Mouse (Mus musculus) megakaryocyte-erythroid progenitor cell, adult 5-6 weeks (primary cell): ENCODE measurements around the gene Depdc1b. TPM values are rescaled to one million over a fixed set of nuclear protein-coding genes. Genes with fewer than 3 reads are reported as not detected.
A peak's percentile ranks its signal among the peaks of the same experiment; 100 is the strongest.

Source experiments
- ATAC-seq: replicated peaks from 2 replicates; pipeline ENCODE4 v1.8.0; 2016; ENCODE audit warnings: mild to moderate bottlenecking, inconsistent platforms; ENCODE audit not compliant: severe bottlenecking, poor library complexity, low FRiP score, low TSS enrichment
- total RNA-seq, 2 experiments: library from RNA; stranded (forward) in 1 of 2; stranded (reverse) in 1 of 2; fragments of 200-1000, 215-1000 nt in 1 of 2; fragments of >200 nt in 1 of 2; fragmentation: Nextera tagmentation in 1 of 2; gene quantifications; 2 replicates each; pipeline ENCODE4 v1.2.3; 2014 to 2017

The Depdc1b gene
- total RNA-seq, 2 experiments from 2014 or later = 3.9 to 11.2 TPM

DNA sequence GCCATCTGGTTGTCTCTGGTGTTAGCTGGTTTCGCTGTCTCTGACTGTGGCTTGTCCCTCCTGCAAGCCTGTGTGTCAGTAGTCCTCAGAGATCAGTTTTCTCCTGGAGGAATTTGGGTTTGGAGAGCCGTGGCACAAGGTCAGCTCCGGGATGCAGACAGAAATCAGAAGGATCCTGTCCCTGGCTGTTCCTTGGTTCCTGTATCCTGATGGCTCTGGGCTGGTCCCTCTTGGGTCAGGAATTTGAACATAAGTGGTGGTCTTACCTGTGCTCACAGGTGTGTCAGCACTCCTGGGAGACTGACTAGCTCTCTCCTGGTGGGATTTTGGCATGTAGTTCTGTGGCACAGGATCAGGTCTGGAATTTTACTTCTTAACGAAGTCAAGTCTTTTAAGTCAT lies 29.6 kb downstream of the Depdc1b start:
- ATAC-seq = no peak

DNA sequence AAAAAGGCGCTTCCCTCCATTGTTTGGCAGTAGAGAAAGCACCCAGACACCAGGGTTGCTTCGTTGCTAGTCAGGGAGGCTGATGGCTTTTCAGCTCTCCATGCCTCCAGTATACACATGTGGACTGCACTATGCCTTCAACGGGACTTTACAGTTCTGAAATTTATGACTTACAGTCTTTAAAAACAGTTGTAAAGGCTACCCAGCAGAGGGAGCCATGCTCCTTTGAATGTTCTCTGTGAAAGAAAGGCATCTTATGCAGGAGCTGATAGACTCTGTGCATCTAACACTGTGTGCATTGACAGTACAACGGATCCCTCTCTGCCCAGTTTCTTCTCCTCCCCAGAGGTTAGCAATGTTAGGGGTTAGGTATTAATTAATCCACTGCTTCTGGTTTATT lies 30.9 kb downstream of the Depdc1b start:
- peak; percentile 92 for ATAC-seq

DNA sequence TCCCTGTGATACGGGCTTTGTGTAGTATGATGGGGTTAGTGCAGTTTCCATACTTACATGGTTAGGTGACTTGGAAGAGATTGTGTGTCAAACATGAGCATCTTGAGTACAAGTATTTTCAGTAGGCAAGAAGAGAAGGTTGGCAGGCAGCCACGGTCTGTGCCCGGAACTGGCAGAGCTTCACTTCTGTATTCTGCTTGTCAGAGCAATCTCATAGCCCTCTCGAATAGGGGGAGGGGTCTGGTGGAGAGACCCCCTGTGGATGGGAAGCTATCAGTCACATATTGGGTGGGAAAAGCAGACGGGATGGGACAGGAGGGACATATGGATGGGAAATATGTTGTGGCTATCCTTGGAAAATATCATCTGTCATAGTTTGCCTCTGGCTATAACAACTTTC lies 33.5 kb downstream of the Depdc1b start:
- no peak for ATAC-seq

DNA sequence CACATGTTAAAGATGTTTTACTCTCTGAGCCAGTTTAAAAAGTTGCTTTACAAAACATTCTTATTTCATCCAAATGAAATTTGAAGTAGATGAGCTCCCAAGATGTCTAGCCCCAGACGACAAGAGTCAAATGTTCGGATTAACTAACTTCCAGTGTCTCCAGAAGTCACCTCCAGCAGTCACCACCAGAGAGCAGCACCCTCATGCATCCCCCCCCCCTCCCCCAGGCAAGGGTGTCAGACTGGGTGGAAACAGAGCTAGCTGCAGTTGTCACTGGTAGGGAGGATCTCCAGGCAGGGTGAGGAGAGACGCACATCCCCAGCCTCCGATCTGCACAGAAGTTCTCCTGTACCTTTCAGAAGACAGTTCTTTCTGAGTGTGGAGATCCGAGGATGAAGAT lies 37.6 kb downstream of the Depdc1b start:
- 0 out of 2 replicates have a peak, but pooled peaks have one; percentile 47 for ATAC-seq

DNA sequence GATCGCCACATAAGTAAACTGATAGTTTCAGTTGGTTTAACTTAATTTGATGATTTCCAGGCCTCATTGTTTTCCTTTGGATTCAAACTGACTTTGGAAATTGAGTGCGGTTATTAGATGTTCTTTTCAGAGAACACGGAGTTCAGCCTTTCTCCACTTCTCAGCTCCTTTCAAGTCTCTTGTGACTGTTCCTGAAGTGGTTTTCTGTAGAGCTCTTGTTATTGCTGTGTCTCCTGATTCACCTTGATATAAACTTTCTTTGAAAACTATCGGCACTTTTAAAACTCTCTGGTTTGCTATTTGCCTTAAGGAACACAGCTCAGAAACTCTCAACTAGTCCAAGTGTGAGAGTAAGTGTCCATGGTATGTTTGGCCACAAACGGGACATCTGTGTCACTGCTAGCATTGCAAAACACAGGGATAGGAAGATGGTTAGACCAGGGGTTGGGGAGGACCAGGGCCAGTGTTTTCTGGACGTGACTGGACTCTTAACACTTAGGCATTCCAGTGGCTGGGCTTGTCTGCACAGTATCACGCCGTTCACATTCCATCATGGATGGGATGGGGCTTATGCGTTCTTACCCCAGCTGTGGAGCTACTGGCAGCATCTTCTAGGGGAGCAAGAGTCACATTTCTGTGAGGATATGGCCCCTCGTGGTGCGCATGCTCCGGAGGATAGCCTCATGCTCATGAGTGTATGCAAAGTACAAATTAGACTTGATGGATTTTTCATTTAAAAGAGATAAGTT lies 38.8 kb downstream of the Depdc1b start:
- ATAC-seq = no peak

DNA sequence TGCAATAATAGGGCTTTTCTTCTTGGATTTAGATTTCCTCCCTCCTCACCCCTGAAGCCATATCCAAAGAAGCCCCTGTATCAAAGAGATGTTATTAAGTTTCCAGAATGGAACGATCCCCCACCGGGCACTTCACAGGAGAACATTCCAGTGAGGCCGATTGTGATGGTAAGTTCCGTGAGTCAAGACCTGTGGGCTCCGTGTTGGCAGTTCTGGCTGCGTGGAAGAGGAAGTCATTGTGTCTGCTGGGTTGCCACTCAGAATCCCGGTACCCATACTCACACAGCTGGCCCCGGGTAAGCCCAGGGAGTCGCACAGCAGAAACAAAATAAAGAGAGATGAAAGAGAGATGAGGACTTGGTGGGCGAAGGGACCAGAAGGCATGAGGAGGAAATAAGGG lies 41.2 kb downstream of the Depdc1b start:
- no peak for ATAC-seq

DNA sequence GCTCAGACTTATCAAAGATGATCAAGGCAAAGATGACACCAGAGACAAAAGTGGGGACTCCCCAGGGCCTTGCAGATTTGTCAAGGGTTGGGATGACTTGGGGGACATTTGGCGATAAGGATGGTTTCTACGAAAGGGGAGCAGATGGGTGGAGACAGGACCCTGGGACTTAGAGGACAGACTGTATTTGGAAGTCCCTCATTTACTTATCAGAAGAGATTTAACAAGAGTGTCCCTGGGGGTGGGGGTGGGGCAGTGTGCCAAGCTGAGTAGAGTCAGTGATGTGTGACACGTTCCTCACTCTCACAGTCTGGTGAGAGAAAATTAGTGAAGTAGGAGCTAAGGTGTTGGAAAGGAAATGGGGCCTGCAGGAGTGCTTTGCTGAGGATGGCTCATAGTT lies 42.1 kb downstream of the Depdc1b start:
- ATAC-seq = 0 out of 2 replicates have a peak, but pooled peaks have one; percentile 34

DNA sequence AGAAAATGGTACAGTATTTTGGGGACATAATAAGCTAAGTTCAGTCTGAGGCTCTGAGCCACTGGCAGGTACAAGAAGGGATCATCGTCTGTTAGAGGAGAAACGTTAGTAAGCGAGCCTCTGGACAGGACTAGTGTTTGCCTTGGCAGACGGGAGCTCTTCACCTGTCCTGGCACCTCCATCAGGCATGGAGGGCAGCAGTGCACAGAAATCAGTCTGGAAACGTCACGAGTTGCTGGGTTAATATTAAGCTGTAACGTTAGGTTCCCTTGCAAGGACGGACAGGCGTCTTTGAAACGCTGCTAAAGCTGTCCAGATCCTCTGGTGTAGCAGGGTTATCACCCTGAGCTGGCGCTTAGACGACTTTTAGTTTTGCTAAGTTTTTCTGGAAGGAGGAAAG lies 51.4 kb downstream of the Depdc1b start:
- ATAC-seq = no peak

DNA sequence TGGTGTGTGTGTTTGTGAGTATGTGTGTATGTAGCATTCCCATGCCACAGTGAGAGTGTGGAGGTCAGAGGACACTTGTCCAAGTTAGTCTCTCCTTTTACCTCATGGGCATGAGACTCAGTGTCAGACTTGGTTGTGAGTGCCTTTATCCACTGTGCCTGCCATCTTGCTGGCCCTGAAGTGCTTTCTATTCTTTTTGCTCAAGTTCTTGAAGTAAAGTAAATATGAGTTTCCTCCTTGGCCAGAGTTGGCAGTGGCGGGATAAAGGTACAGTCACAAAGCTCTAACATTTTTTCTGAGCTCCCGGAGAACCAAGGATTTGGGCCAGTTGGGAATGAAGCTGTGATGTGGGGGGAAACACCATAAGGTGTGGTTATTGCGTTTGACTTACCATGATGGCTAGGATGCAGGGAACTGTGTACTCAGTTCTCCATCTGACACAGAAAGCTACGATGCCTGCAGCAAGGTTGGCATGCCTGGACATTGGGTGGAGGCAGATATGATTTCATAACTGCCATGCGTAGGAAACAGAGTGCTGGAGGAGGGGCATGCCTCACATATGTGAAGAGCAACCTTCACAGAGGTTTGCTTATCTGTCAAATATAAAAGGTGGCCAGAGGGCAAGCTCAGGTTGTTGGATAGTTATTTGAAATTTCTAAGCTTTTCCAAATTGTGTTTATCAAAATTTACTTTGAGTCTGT lies 54.3 kb downstream of the Depdc1b start:
- peak; percentile 56; the same call in 1 of the 2 replicates for ATAC-seq

DNA sequence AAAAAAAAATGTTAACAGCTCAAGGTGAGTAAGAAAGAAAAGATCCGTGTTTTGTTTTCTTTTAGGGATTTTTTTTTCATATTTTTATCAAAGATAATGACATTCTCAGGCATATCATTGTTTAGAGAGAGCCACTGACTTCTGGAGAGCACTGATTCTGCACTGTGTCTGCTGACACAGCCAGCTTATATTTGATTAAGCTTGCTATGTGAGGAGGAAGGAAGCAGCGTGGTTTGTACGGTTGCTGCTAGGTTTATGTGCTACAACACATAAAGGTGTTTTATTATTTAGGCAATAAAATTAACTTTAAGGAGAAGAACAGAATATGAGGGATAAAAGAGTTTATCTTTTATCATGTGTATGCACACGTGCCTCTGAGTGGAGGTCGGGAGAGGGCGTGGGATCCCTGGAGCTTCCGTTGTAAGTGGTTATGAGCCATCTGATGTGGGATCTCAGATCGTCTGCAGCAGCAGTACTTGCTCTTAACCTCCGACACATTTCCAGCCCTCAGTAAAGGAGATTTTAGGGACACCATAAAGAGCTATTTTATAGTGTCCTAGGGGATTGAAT lies 55.3 kb downstream of the Depdc1b start:
- ATAC-seq = peak; percentile 67

DNA sequence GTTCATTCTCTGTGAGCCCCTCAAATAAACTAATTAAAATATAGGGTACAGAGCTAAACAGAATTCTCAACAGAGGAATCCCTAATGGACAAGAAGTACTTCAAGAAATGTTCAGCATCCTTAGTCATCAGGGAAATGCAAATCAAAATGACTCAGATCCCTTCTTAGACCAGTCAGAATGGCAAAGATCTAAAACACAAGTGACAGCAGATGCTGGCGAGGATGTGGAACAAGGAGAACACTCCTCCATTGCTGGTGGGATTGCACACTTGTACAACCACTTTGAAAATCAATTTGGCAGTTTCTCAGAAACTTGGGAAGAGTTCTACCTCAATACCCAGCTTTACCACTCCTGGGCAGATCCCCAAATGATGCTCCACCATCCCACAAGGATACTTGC lies 57.1 kb downstream of the Depdc1b start:
- no peak for ATAC-seq

DNA sequence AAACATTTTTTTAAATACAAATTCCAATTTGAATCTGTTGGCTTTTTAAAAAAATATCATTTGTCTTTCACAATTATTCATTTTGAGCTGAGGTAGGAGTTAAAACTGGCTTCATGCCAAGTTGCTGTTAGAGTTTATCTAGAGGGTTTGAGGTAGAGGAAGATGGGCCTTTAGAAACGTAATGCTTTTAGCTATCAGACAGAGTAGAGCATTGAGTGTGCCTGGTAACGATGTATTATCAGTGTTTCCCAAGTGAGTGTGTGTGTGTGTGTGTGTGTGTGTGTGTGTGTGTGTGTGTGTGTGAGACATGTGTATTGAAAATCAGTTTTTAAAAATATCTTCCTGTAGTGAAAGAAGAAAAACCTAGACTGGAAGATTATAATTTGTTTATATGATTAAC lies 60.5 kb downstream of the Depdc1b start:
- ATAC-seq = peak; percentile 54

DNA sequence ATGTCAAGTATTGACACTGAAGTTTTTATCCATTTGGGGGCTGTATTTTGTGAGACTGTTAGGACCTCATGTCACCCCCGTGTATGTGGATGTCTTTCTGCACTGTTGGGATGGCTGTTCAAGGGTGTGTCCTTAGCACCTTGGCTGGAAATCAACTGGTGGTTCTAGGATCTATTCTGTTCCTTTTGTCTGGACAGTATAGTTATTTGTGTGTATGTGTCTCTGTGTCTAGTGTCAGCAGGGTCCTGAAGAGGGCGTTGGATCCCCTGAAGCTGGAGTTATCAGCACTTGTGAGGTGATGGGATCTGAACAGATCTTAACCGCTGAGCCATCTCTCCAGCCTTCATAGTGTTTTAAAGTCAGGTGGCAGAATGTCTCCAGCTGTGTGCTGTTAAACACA lies 65.0 kb downstream of the Depdc1b start:
- no peak for ATAC-seq

DNA sequence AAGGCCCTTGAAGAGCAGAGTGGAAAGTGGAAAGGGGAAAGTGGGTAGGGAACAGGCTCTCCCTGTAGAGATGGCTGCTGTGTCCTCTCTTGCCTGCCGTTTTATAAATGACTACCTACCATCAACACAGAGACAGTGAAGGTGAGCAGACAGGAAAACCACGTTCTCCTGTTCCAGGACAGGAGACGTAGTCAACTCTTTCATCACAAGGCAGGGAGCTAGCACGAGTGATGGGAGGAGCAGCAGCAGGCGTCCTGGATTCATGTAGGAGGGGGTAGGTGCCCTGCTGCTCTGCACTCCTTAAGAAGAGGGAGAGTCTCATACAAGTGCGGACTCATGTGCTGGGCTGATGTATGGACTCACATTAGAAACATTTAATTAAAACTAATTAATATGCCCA lies 66.9 kb downstream of the Depdc1b start:
- no peak for ATAC-seq

DNA sequence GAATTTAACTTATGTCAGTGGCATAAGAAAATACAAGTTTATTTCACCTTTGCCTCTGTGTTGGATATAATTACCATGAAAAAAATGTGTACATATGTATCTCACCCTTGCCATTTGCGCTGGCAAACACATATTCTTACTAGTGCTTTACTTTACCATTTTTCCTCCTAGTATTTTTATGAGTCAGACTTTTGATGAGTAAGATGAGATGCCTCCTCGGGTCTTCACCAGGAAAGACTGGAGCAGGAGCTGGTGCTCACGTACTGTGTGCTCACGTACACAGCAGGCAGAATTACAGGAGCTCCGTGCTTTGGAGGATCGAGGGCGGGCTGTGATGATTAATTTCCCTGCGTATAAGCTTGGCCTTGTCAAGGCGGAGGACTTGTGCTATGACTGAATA lies 69.9 kb downstream of the Depdc1b start:
- no peak for ATAC-seq

DNA sequence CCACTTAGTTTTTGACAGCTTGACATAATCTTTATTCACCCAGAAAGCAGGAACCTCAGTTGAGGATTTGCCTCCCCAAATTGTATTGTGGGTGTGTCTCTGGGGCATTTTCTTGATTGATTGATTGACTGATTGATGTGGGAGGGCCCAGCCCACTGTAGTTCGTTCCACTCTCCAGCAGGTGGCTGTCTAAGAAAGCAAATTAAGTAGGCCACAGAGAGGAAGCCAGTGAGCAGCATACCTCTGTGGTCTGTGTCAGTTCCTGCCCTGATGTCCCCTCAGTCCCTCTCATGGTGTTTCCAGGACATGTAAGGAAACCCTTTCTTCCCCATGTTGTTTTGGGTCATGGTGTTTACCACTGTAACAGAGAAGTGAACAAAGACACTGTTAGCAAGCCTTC lies 74.4 kb downstream of the Depdc1b start:
- ATAC-seq = peak; percentile 99

DNA sequence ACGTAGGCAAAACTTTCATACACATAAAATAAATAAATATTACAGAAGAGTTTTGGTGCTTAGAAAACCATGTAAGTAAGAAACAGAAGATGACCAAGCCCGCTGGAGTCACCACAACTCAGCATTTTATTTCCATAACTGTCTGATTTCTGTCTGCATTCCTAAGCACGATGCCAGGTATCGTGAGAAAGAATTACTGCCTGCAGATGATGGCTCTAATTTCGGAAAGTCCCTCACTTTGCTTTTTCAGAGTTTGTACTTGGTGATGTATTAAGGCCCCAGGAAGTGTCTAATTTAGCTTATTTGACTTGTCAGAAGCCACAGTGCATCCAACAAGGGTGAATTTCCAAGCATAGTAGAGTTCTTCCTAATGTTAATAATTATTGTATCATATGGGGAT lies 87.1 kb downstream of the Depdc1b start:
- no peak for ATAC-seq

DNA sequence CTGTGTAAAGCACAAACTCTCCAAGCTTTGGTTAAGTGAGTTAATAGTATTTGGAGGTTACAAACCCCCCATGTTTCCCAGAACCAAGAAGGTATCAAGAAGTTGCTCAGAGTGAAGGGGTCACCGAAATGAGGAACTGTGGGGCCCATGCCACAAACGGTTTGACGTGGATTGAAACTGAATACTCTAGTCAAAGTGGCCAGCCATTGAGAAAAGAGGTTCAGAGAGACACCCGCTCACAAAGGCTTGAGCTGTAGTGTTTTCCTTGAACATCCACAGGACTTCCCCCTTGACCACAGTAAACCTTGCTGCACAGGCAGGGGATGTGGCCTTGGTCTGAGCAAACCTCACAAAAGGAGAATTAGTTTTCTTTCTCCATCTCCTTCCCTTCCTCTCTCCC lies 88.2 kb downstream of the Depdc1b start:
- no peak for ATAC-seq

DNA sequence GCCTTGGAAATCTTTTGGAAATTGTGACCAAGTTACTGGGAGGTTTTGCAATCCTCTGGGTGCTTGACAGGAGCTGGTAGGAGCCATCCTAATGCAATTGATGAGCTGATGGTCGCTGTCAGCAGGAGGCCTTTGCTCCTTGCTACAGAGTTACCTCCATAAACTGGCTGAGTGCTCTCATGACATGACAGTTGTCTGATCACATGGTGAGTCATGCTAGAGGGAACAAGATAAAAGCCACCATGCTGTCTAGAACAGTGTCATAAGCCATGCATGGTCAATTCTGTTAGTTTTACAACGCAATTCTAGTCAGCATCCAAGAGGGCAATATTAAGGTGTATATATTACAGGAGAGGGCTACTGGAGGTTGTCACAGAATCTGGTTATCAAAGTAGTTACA lies 99.3 kb downstream of the Depdc1b start:
- no peak for ATAC-seq

DNA sequence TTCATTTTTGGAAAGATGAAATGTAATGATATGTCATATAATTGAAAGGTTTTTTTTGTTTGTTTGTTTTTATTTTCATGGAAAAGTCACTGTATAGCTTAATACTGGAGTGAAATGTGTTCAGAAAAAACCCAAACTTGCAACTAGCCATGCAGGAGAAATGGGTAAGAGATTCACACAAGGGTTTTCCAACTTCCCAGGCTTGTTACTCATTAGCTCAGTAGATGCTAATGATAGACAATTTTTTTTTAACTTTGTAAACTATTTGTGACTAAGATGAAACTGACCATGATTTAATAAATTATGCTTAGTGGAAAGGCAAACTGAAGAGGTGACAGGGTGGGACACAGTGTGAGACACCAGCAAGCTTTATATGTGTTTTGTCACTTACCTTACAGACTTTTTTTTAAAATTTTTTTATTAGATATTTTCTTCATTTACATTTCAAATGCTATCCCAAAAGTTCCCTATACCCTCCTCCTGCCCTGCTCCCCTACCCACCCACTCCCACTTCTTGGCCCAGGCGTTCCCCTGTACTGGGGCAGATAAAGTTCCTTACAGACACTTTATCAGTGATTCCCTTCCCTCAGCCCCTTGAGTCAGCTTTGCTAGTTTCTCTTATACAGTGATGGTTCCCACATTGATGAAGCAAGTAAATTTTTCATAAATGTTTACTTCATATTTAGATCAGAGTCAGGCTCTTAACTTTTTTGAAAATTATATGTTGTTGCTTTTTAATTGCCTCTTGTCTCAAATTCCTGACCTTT lies 102.8 kb downstream of the Depdc1b start:
- ATAC-seq = no peak
